Mouse (Mus musculus): ENCODE data around the gene Jph3. TPM values are rescaled to one million over a fixed set of nuclear protein-coding genes. Genes with fewer than 3 reads are reported as not detected.

The Jph3 gene
- polyA plus RNA-seq, 1 experiment: not detected

DNA sequence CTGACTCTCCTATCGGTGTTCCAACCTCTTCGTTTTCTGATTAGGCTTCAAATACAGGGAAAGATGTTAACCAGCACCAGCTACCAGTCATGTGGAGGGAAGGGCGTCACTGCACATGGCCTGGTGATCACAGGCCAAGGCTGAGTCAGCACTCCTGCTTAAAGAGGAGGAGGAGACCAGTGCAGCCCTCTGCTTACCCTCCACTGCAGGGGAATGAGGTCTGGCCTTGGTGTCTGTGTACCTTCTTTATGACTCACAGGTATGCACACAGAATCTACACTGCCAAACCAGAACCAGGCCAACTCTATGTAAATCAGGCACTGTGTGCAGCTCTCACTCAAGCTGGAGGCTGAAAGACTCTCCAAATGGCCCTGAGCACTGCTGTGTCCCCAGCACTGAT, 82.1 kb downstream of the Jph3 start:
- no peaks in the 10 kb centered on the region for H3K27me3 ChIP-seq (ENCODE audit: control insufficient read depth)
- no peak overlapping the region for H3K4me3 ChIP-seq (replicated peaks)
- H3K9me3 ChIP-seq (ENCODE audit: control insufficient read depth, low read length): no peaks in the 10 kb centered on the region
- no peaks in the 10 kb centered on the region for H3K4me1 ChIP-seq (ENCODE audit: control insufficient read depth)
- TF ChIP-seq GATA1 (IDR thresholded peaks at IDR 0.05; ENCODE audit: low read length) (no peak), TAL1 (IDR thresholded peaks at IDR 0.05; ENCODE audit: low read length) (no peak)
- H3K36me3 ChIP-seq (ENCODE audit: control insufficient read depth): peaks cover 56% of the 10 kb centered on the region

- no peak for TF ChIP-seq GATA1 (IDR thresholded peaks at IDR 0.05; ENCODE audit: low read length)
- no peak for TF ChIP-seq TAL1 (IDR thresholded peaks at IDR 0.05; ENCODE audit: low read length)
- no peaks in the 10 kb centered on the region for H3K4me1 ChIP-seq (ENCODE audit: control insufficient read depth)
- H3K36me3 ChIP-seq (ENCODE audit: control insufficient read depth): peaks cover 53% of the 10 kb centered on the region
- H3K9me3 ChIP-seq (ENCODE audit: control insufficient read depth, low read length): no peaks in the 10 kb centered on the region
- H3K27me3 ChIP-seq (ENCODE audit: control insufficient read depth): no peaks in the 10 kb centered on the region
- H3K4me3 ChIP-seq (replicated peaks): no peak overlapping the region
Measured at GRCm38 (mm10) chr8:121811931-121812570, 82.6 kb downstream of the Jph3 start.

- TF ChIP-seq TAL1 (IDR thresholded peaks at IDR 0.05; ENCODE audit: low read length): no peak
- TF ChIP-seq GATA1 (IDR thresholded peaks at IDR 0.05; ENCODE audit: low read length): no peak
- Histone ChIP-seq H3K9me3 (ENCODE audit: control insufficient read depth, low read length) (no peaks in the 10 kb centered on the region), H3K36me3 (ENCODE audit: control insufficient read depth) (peaks cover 43% of the 10 kb centered on the region)
Measured at GRCm38 (mm10) chr8:121818226-121818625, 88.8 kb downstream of the Jph3 start.

DNA sequence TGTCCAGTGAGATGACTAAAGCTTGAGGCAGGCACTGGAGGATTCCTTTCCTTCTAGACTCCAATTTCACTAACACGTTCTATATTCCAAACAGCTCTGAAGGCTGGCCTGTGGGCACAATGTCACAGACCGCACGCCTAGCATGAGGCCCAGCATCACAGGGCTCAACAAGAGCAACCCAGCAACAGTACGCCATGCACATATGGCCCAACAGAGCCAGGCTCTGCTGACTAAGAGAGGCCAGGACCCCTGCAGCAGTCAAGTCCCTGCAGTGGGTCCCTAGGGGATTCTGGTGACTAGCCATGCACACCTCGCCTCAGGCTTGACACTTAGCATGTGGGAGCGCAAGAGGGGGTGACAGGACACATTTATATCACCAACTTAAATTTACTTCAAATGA, 91.4 kb downstream of the Jph3 start:
- H3K36me3 ChIP-seq (ENCODE audit: control insufficient read depth): peaks cover 24% of the 10 kb centered on the region
- H3K9me3 ChIP-seq (ENCODE audit: control insufficient read depth, low read length): no peaks in the 10 kb centered on the region
- H3K4me1 ChIP-seq (ENCODE audit: control insufficient read depth): no peaks in the 10 kb centered on the region
- no peak for TF ChIP-seq GATA1 (IDR thresholded peaks at IDR 0.05; ENCODE audit: low read length)
- no peak for TF ChIP-seq TAL1 (IDR thresholded peaks at IDR 0.05; ENCODE audit: low read length)
- H3K27me3 ChIP-seq (ENCODE audit: control insufficient read depth): no peaks in the 10 kb centered on the region
- no peak overlapping the region for H3K4me3 ChIP-seq (replicated peaks)

More at GRCm38 (mm10) chr8:121818226-121818625, 88.8 kb downstream of the Jph3 start:
- Histone ChIP-seq H3K27me3 (ENCODE audit: control insufficient read depth) (no peaks in the 10 kb centered on the region), H3K4me1 (ENCODE audit: control insufficient read depth) (no peaks in the 10 kb centered on the region), H3K4me3 (replicated peaks) (no peak overlapping the region)

GRCm38 (mm10) chr8:121821320-121821719, 91.9 kb downstream of the Jph3 start:
- Histone ChIP-seq H3K4me1 (ENCODE audit: control insufficient read depth) (no peaks in the 10 kb centered on the region), H3K4me3 (replicated peaks) (no peak overlapping the region), H3K36me3 (ENCODE audit: control insufficient read depth) (peaks cover 24% of the 10 kb centered on the region), H3K9me3 (ENCODE audit: control insufficient read depth, low read length) (no peaks in the 10 kb centered on the region), H3K27me3 (ENCODE audit: control insufficient read depth) (no peaks in the 10 kb centered on the region)
- TF ChIP-seq TAL1 (IDR thresholded peaks at IDR 0.05; ENCODE audit: low read length): no peak
- no peak for TF ChIP-seq GATA1 (IDR thresholded peaks at IDR 0.05; ENCODE audit: low read length)

DNA sequence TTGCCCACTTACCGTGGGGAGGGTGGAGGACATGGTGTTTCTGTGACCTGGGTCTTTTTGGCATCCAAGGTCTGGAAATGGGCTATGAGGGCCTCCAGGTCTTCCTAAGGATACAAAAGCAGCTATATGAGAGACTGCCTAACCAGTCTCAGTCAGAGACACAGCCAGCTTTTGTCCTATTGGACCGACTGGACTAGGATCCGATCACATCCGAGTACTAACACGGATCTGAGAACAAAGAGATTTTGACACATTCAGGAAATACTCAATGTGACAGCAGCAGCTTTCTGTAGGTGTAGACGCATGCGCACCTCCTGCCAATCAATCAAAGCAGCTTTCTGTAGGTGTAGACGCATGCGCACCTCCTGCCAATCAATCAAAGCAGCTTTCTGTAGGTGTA, 92.3 kb downstream of the Jph3 start:
- H3K9me3 ChIP-seq (ENCODE audit: control insufficient read depth, low read length): no peaks in the 10 kb centered on the region
- peaks cover 24% of the 10 kb centered on the region for H3K36me3 ChIP-seq (ENCODE audit: control insufficient read depth)
- H3K4me1 ChIP-seq (ENCODE audit: control insufficient read depth): no peaks in the 10 kb centered on the region
- H3K4me3 ChIP-seq (replicated peaks): no peak overlapping the region
- TF ChIP-seq TAL1 (IDR thresholded peaks at IDR 0.05; ENCODE audit: low read length) (no peak), GATA1 (IDR thresholded peaks at IDR 0.05; ENCODE audit: low read length) (no peak)
- H3K27me3 ChIP-seq (ENCODE audit: control insufficient read depth): no peaks in the 10 kb centered on the region

GRCm38 (mm10) chr8:121827726-121828125, 98.3 kb downstream of the Jph3 start:
- no peak for TF ChIP-seq GATA1 (IDR thresholded peaks at IDR 0.05; ENCODE audit: low read length)
- no peak for TF ChIP-seq TAL1 (IDR thresholded peaks at IDR 0.05; ENCODE audit: low read length)
- H3K36me3 ChIP-seq (ENCODE audit: control insufficient read depth): no peaks in the 10 kb centered on the region
- H3K4me1 ChIP-seq (ENCODE audit: control insufficient read depth): peaks cover 27% of the 10 kb centered on the region
- no peaks in the 10 kb centered on the region for H3K9me3 ChIP-seq (ENCODE audit: control insufficient read depth, low read length)
- peaks cover 20% of the 10 kb centered on the region for H3K27me3 ChIP-seq (ENCODE audit: control insufficient read depth)
- H3K4me3 ChIP-seq (replicated peaks): no peak overlapping the region

GRCm38 (mm10) chr8:121828376-121829023, 99.1 kb downstream of the Jph3 start:
- TF ChIP-seq TAL1 (IDR thresholded peaks at IDR 0.05; ENCODE audit: low read length) (no peak), GATA1 (IDR thresholded peaks at IDR 0.05; ENCODE audit: low read length) (no peak)
- H3K4me1 ChIP-seq (ENCODE audit: control insufficient read depth): peaks cover 27% of the 10 kb centered on the region

GRCm38 (mm10) chr8:121829048-121829776, 99.8 kb downstream of the Jph3 start, which contains the start of gene Klhdc4:
TSS of gene Klhdc4 (minus strand) at chr8:121829569.
- H3K27me3 ChIP-seq (ENCODE audit: control insufficient read depth): peaks cover 20% of the 10 kb centered on the region
- no peaks in the 10 kb centered on the region for H3K36me3 ChIP-seq (ENCODE audit: control insufficient read depth)
- peak within 1 kb of the TSS; percentile 88 for H3K4me3 ChIP-seq (replicated peaks)
- no peak for TF ChIP-seq TAL1 (IDR thresholded peaks at IDR 0.05; ENCODE audit: low read length)
- no peak for TF ChIP-seq GATA1 (IDR thresholded peaks at IDR 0.05; ENCODE audit: low read length)
- no peaks in the 10 kb centered on the region for H3K9me3 ChIP-seq (ENCODE audit: control insufficient read depth, low read length)
- peaks cover 27% of the 10 kb centered on the region for H3K4me1 ChIP-seq (ENCODE audit: control insufficient read depth)

More at GRCm38 (mm10) chr8:121828376-121829023, 99.1 kb downstream of the Jph3 start:
- Histone ChIP-seq H3K36me3 (ENCODE audit: control insufficient read depth) (no peaks in the 10 kb centered on the region), H3K4me3 (replicated peaks) (peak overlapping the region; percentile 88), H3K27me3 (ENCODE audit: control insufficient read depth) (peaks cover 20% of the 10 kb centered on the region), H3K9me3 (ENCODE audit: control insufficient read depth, low read length) (no peaks in the 10 kb centered on the region)

All from erythroblast, embryonic 14.5 days (primary cell).